Mouse (Mus musculus): Measurements from ENCODE around the gene Afmid.

DNA sequence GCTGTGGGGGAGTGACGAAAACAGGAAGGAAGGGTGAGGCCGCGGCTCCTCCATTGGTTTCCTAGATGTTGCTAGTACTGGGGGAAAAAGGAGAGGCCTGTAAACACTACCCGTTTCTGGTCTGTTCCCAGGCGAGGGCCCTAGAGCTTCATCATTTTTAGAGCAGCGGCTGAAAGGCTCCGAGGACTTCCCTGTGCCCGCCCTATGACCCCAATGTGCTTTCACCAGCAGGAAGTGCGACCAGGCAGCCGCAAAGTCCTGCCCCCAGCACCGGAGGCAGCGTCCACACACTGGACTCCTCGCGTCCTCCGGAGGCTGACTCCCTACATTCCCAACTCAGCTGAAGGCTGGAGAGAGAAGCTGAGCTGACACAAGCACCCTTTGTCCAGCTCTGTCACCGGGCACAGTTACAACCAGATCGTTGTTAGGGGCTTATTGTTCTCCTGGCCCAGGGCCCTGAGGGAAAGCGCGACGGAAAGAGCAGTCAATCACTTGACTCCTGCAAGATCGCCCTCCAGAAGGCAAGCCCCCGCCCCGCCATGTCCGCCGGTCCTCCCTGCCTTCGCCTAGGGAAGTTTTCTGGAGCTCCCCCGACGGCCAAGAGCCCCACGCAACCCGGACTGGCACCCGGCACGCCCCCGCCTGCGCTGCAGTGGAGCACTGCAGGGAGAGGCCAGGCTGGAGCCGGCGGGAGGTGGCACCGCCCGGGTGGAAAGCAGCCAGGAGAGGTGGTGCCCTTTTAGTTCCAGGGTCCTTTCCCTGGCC is 46.1 kb upstream of the Afmid start:
- TF ChIP-seq EP300 (IDR thresholded peaks at IDR 0.05; ENCODE audit: low read length) (no peak), CTCF (conservative IDR thresholded peaks at IDR 0.05 in 1 of 2, IDR thresholded peaks at IDR 0.05 in 1 of 2; ENCODE audit: low read depth in 2 of 2, low read length in 2 of 2) (no peak), ZKSCAN1 (IDR thresholded peaks at IDR 0.05; ENCODE audit: borderline replicate concordance, low read depth, low read length) (no peak), USF2 (conservative IDR thresholded peaks at IDR 0.05; ENCODE audit: low read depth, low read length) (no peak), RAD21 (IDR thresholded peaks at IDR 0.05; ENCODE audit: low read depth, low read length) (no peak; the same call in none of the 2 replicates), JUN (IDR thresholded peaks at IDR 0.05; ENCODE audit: insufficient read depth, low read depth, low read length) (no peak), GABPA (IDR thresholded peaks at IDR 0.05; ENCODE audit: insufficient replicate concordance, low read depth, low read length) (no peak), NELFE (IDR thresholded peaks at IDR 0.05; ENCODE audit: low read depth, low read length) (peak; percentile 24; the same call in 1 of the 2 replicates)
